Mouse (Mus musculus): ENCODE results near the gene Kcnj5. TPM values are rescaled to one million over a fixed set of nuclear protein-coding genes. Genes with fewer than 3 reads are reported as not detected.

Gene Kcnj5
- polyA plus RNA-seq, 1 experiment from 2014 or later, result 1.3 TPM

DNA sequence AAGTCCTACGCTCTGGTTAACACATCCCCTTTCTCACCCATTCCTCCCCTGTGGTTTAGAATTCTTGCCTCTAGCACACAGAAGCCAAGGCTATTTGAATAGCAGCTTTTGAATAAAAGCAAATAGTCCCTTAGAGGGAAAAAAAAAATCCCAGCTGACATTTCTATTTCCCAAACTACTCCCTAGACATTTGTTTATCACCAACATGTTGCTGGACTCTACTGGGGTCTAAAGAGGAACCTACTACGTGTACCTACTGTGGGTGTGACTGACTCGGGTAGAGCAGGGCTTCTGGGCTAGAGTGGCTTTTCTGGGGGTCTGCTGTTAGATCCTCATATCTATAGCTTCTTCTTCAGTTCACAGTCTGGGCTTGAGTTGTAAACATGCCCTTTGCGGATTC, 31.9 kb downstream of the Kcnj5 start:
- H3K4me3 ChIP-seq, result no peak overlapping the region
- no peak overlapping the region for H3K9ac ChIP-seq
- no peaks in the 10 kb centered on the region for H3K27me3 ChIP-seq
- H3K4me2 ChIP-seq, result no peak overlapping the region
- H3K4me1 ChIP-seq, result peaks cover 5% of the 10 kb centered on the region; the same call in 1 of the 2 replicates
- H3K27ac ChIP-seq, result no peak overlapping the region
- no peaks in the 10 kb centered on the region for H3K36me3 ChIP-seq (ENCODE audit: poor library complexity, severe bottlenecking)
- ATAC-seq, result no peak
- WGBS, result 66% methylated on average over 4 of the region's 4 CpGs
- no peaks in the 10 kb centered on the region for H3K9me3 ChIP-seq (replicated peaks)

DNA sequence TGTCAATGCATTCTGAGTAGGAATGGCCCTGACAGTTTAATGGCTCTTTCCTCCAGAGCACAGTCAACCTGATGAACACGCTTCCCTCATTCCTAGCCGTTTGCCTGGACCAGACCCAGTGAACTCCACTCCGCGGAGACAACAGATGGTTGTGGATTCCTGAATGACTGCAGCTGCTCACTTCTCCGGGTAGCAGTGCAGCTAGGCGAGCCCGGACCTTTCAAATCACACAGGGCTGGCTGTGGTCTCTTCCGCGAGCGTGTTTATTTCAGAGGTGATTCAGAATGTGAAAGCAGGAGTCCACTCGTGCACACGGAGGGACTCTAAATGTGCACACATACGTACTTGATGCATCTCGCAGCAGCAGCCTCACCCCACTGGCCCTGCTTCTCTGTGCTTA, 32.4 kb downstream of the Kcnj5 start:
- no peaks in the 10 kb centered on the region for H3K27me3 ChIP-seq
- no peak overlapping the region for H3K4me3 ChIP-seq
- H3K9ac ChIP-seq, result no peak overlapping the region
- peaks cover 5% of the 10 kb centered on the region; the same call in 1 of the 2 replicates for H3K4me1 ChIP-seq
- 0 out of 2 replicates have a peak, but pooled peaks have one; percentile 51 for ATAC-seq
- no peaks in the 10 kb centered on the region for H3K9me3 ChIP-seq (replicated peaks)
- H3K27ac ChIP-seq, result no peak overlapping the region
- no peaks in the 10 kb centered on the region for H3K36me3 ChIP-seq (ENCODE audit: poor library complexity, severe bottlenecking)
- WGBS, result 52% methylated on average over 14 of the region's 14 CpGs
- no peak overlapping the region for H3K4me2 ChIP-seq

DNA sequence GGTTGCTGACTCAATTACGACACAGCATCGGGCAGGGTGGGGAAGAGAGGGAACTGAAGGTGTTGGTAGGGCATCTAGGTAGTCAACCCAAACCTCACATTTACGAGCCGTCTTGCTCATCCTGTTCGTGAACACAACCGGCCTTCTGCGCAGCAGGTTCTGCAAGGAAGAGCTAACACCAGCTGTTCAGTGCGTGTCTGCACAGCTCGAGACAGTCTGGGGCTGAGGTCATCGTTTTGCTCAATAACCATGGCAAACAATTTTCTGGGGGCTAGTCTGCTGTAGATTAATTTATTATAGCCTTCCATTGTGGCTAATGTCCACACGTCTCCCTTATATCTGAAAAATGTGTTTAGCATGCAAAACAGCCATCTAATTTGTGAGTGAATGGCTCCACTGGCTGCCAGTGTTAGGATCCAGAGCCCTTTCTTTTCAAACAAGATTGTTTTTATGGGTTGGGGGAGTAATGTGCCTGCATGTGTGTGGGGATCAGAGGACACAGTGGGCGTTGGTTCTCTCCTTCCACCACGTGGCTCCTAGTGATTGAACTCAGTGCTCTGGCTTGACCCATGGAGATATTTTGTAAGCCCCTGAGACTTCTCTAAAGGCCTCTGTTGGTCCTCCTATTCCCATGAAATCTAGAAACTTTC, 41.5 kb downstream of the Kcnj5 start:
- Histone ChIP-seq H3K27ac (no peak overlapping the region), H3K4me3 (no peak overlapping the region), H3K27me3 (no peaks in the 10 kb centered on the region), H3K4me1 (peaks cover 11% of the 10 kb centered on the region), H3K9me3 (replicated peaks) (no peaks in the 10 kb centered on the region), H3K4me2 (no peak overlapping the region), H3K9ac (no peak overlapping the region), H3K36me3 (ENCODE audit: poor library complexity, severe bottlenecking) (no peaks in the 10 kb centered on the region)
- ATAC-seq, result peak; percentile 70
- 51% methylated on average over 13 of the region's 13 CpGs for WGBS

DNA sequence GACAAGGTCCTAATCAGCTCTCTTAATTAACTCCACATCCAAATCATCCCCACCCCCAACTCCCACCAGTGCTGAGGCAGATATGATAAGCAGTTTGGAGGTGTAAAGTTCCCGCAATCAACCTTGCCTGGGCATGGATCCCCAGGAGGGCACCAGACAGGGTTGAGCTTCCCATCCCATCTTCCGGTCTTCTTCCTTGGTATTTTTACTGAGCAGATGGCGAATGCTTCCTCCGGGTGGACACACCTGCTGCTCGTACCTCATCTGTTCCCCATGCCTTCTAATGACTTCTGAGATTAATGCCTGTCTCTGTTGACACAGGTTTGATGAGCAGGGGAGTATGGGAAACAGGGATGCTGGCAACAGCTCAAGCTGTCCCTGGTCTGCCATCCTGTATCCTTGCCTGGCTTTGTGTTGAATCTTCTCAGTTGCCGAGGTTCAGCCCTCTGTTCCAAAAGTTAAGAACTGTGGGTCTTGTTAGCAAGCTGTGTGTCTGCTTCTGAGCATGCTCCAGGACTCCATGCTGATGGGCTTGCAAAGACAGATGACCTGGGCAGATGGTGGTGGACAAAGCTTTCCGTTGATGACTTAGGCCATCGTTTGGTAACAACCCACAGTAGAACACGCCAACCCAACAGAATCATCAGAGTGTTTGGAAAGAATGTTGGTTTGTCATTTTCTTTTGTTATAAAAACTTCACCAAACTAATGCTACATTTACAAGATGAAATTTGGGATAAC, 48.9 kb downstream of the Kcnj5 start:
- H3K4me2 ChIP-seq, result no peak overlapping the region
- WGBS, result 91% methylated on average over 9 of the region's 9 CpGs
- no peak for ATAC-seq

DNA sequence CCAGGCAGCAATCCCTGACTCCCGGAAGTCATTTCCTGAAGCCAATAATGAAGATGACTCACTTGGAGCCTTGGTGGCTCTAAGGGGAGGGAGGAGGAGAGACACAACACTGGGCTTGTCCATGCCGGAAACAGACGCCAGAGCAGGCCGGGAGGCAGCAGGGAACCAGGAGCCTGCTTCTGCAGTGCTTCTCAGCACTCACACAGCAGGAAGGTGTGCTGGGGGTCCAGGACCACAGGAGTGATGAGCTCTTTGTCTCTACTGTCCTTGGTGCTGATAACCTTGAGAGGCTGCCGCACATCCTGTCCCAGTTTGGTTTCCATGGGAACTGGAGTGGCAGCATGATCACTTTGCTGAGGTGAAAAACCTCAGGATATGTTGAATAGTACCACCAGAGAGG, 51.5 kb downstream of the Kcnj5 start:
- no peaks in the 10 kb centered on the region for H3K27me3 ChIP-seq
- no peak overlapping the region for H3K4me3 ChIP-seq
- no peak overlapping the region for H3K27ac ChIP-seq
- no peaks in the 10 kb centered on the region for H3K36me3 ChIP-seq (ENCODE audit: poor library complexity, severe bottlenecking)
- no peaks in the 10 kb centered on the region for H3K4me1 ChIP-seq
- no peak overlapping the region for H3K9ac ChIP-seq
- H3K9me3 ChIP-seq (replicated peaks), result no peaks in the 10 kb centered on the region
- 44% methylated on average over 5 of the region's 5 CpGs for WGBS
- no peak overlapping the region for H3K4me2 ChIP-seq
- ATAC-seq, result 0 out of 2 replicates have a peak, but pooled peaks have one; percentile 21

More for the DNA sequence above, 48.9 kb downstream of the Kcnj5 start:
- H3K9ac ChIP-seq, result no peak overlapping the region
- no peaks in the 10 kb centered on the region for H3K36me3 ChIP-seq (ENCODE audit: poor library complexity, severe bottlenecking)
- H3K9me3 ChIP-seq (replicated peaks), result no peaks in the 10 kb centered on the region
- no peaks in the 10 kb centered on the region for H3K27me3 ChIP-seq
- no peak overlapping the region for H3K4me3 ChIP-seq
- H3K4me1 ChIP-seq, result no peaks in the 10 kb centered on the region
- H3K27ac ChIP-seq, result no peak overlapping the region

DNA sequence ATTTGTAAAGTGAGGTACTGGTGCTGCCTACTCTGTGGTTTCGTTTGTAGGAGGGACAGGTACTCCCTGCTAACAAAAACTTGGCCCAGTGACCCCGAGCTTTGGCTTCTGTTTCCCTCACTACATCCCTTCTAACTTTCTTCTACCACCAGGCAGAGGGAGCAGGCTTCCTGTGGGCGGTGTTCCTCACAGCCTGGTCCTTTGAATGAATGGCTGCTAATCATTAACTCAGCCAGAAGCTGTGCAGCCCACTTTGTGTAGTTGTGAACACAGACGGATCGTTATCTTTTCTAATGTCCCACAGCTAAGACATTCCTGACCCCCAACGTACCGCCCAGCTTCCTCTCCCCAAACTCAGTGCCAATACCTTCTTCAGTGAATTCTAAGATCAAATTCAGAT, 52.5 kb downstream of the Kcnj5 start:
- no peak for ATAC-seq
- no peaks in the 10 kb centered on the region for H3K36me3 ChIP-seq (ENCODE audit: poor library complexity, severe bottlenecking)
- no peak overlapping the region for H3K4me2 ChIP-seq
- no peak overlapping the region for H3K27ac ChIP-seq
- H3K27me3 ChIP-seq, result no peaks in the 10 kb centered on the region
- no peak overlapping the region for H3K9ac ChIP-seq
- 33% methylated on average over 7 of the region's 7 CpGs for WGBS
- H3K9me3 ChIP-seq (replicated peaks), result no peaks in the 10 kb centered on the region
- H3K4me1 ChIP-seq, result no peaks in the 10 kb centered on the region
- H3K4me3 ChIP-seq, result no peak overlapping the region

DNA sequence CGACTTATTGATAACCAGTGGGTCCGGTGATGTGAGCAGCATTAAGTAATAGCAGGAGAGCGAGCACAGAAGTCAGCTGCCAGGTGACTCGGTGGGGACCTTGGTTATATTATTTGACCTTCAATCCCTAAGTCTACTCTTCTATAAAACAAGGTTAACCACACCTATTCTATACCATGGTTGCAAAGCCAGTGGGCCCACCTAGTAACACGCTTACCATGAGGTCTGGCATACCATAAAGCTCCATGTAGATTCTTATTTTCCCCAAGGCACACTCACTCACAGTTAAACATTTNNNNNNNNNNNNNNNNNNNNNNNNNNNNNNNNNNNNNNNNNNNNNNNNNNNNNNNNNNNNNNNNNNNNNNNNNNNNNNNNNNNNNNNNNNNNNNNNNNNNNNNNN, 60.6 kb downstream of the Kcnj5 start:
- Histone ChIP-seq H3K27me3 (no peaks in the 10 kb centered on the region), H3K4me3 (no peak overlapping the region), H3K9me3 (replicated peaks) (no peaks in the 10 kb centered on the region), H3K27ac (no peak overlapping the region), H3K4me1 (no peaks in the 10 kb centered on the region), H3K36me3 (ENCODE audit: poor library complexity, severe bottlenecking) (no peaks in the 10 kb centered on the region), H3K4me2 (no peak overlapping the region), H3K9ac (no peak overlapping the region)
- no peak for ATAC-seq
- WGBS, result 92% methylated on average over 5 of the region's 5 CpGs

DNA sequence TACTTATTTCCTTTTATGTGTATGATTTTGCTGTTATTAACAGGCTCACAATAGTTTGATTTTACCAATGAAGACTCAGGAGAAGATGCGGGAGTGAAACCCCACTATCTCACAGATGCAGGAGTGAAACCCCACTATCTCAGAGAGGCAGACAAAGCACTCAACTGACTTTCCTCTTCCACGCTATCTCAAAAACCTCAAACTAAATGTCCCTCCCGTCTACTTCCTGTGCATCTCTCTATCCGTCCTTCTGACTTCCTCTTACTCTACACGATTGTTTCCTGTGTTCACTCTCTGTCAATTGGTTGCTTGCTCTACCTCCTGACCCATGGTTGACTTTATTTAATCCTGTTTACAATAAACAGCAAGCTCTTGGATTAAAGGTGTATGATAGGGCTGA, 63.7 kb downstream of the Kcnj5 start:
- no peak for ATAC-seq
- WGBS, result 92% methylated on average over 5 of the region's 5 CpGs
- no peaks in the 10 kb centered on the region for H3K9me3 ChIP-seq (replicated peaks)

DNA sequence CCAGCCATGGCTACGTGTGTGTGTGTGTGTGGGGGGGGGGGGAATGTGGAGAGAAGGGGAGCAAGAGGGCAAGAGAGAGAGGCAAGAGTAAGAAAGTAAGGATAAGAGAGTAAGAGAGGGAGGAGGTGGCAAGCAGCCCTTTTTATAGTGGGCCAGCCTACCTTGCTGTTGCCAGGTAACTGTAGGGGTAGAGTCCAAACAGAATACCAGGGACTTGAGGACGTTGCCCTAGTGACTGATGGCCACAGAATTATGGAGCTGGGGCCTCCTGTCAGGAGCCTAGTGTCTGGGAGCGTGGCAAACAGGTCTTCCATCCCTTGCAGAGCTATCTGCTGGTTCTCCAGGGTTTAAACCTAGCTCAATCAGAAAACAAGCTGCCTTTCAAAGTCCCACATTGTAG, 64.4 kb downstream of the Kcnj5 start:
- 68% methylated on average over 3 of the region's 3 CpGs for WGBS
- H3K9me3 ChIP-seq (replicated peaks), result no peaks in the 10 kb centered on the region

More for the DNA sequence above, 63.7 kb downstream of the Kcnj5 start:
- no peaks in the 10 kb centered on the region for H3K27me3 ChIP-seq
- H3K9ac ChIP-seq, result no peak overlapping the region
- H3K4me3 ChIP-seq, result no peak overlapping the region
- H3K4me1 ChIP-seq, result no peaks in the 10 kb centered on the region
- no peak overlapping the region for H3K27ac ChIP-seq
- no peak overlapping the region for H3K4me2 ChIP-seq
- no peaks in the 10 kb centered on the region for H3K36me3 ChIP-seq (ENCODE audit: poor library complexity, severe bottlenecking)

DNA sequence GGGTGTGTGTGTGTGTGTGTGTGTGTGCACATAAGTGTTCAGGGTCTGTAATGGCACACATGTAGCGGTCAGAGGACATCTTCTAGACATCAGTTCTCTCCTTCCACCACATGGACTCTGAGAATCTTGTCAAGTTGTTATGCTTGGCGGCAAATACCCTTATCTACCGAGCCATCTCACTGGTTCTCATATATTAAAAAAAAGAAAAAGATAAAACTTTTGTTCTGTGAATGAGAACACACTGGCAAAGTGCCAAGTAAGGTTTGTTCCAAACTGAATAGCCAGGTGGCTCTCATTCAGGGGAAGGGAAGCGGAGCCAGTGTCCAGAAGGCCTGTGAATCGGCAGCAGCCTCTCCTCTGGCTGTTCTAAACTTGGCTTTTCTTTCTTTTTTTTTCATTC, 66.1 kb downstream of the Kcnj5 start:
- no peaks in the 10 kb centered on the region for H3K36me3 ChIP-seq (ENCODE audit: poor library complexity, severe bottlenecking)
- no peak overlapping the region for H3K27ac ChIP-seq
- H3K4me1 ChIP-seq, result no peaks in the 10 kb centered on the region
- ATAC-seq, result no peak
- peaks cover 12% of the 10 kb centered on the region; the same call in 1 of the 2 replicates for H3K27me3 ChIP-seq
- H3K9ac ChIP-seq, result no peak overlapping the region
- H3K9me3 ChIP-seq (replicated peaks), result no peaks in the 10 kb centered on the region
- no peak overlapping the region for H3K4me2 ChIP-seq
- no peak overlapping the region for H3K4me3 ChIP-seq
- WGBS, result 87% methylated on average over 5 of the region's 5 CpGs

More for the DNA sequence above, 64.4 kb downstream of the Kcnj5 start:
- no peak overlapping the region for H3K9ac ChIP-seq
- no peak overlapping the region for H3K27ac ChIP-seq
- no peaks in the 10 kb centered on the region for H3K4me1 ChIP-seq
- no peak for ATAC-seq
- H3K4me3 ChIP-seq, result no peak overlapping the region
- H3K4me2 ChIP-seq, result no peak overlapping the region
- no peaks in the 10 kb centered on the region for H3K36me3 ChIP-seq (ENCODE audit: poor library complexity, severe bottlenecking)
- H3K27me3 ChIP-seq, result no peaks in the 10 kb centered on the region

DNA sequence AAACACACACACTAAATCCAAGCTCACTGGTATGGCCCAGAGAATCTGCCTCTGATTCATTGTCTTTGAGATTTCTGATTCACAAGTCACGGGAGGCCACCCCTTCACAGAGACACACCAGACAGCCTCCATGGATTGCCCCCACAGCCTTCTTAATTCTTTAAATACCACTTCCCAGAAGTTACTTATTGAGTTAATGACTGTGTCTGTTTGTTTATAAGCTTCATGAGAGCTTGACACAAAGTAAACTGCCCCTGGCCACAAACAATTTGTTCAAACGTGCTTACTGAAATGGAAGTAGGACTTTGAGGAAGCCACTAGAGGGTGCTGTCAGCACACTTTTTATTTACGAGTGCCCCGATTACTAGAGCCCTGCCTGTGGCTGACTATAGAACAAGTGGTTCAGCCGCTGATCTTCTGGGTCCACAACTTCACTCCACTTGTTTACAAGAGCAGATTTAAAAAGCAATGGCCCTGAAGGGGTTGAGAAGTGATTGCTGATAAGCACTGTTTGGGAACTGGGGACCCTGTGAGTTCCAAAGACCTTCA, 72.2 kb downstream of the Kcnj5 start:
- Histone ChIP-seq H3K4me2 (no peak overlapping the region), H3K9ac (no peak overlapping the region), H3K36me3 (ENCODE audit: poor library complexity, severe bottlenecking) (no peaks in the 10 kb centered on the region), H3K4me3 (no peak overlapping the region), H3K9me3 (replicated peaks) (no peaks in the 10 kb centered on the region), H3K27ac (no peak overlapping the region), H3K4me1 (no peaks in the 10 kb centered on the region), H3K27me3 (peaks cover 23% of the 10 kb centered on the region)
- ATAC-seq, result peak; percentile 75; the same call in 1 of the 2 replicates
- WGBS, result 11% methylated on average over 5 of the region's 5 CpGs
